Mouse (Mus musculus) testis, adult 2 months (tissue): Measurements from ENCODE around the gene Sorcs2.

Source experiments
- CTCF ChIP-seq: fragments of 200-500 bp; IDR thresholded peaks from 2 replicates; pipeline ENCODE4 v1.5.1; 2012; ENCODE audit warnings: low read depth, mild to moderate bottlenecking, inconsistent platforms, low read length, moderate library complexity; ENCODE audit not compliant: control insufficient read depth, insufficient read depth, insufficient replicate concordance
- POLR2A ChIP-seq: fragments of 200-500 bp; IDR thresholded peaks from 2 replicates; pipeline ENCODE4 v1.6.1; 2012; ENCODE audit warnings: low read depth, mild to moderate bottlenecking, inconsistent platforms, low read length, moderate library complexity; ENCODE audit not compliant: control insufficient read depth

GRCm38 (mm10) chr5:36360343-36360742 lies 37.6 kb downstream of the Sorcs2 start:
- TF ChIP-seq CTCF (no peak), POLR2A (no peak)
